Mouse (Mus musculus) bone marrow macrophage, adult 2 months (primary cell): ENCODE data around the gene Adarb2.

Experiments
- CTCF ChIP-seq: IDR thresholded peaks from 2 replicates; pipeline ENCODE4 v1.5.1; 2012; ENCODE audit warnings: low read depth, mild to moderate bottlenecking, low read length, moderate library complexity
- POLR2A ChIP-seq: IDR thresholded peaks from 2 replicates; pipeline ENCODE4 v1.6.1; 2012; ENCODE audit warnings: mild to moderate bottlenecking, low read depth, low read length, borderline replicate concordance

GRCm38 (mm10) chr13:8632072-8632471 is 429.4 kb downstream of the Adarb2 start:
- TF ChIP-seq CTCF (no peak), POLR2A (no peak)
